Mouse (Mus musculus): ENCODE measurements around the gene Cdyl.

Gene Cdyl

GRCm38 (mm10) chr13:35659406-35659985, at the start of gene Cdyl:
Gene Cdyl (plus strand): TSS chr13:35659833.
- no peak for DNase-seq (ENCODE audit: low read depth, low spot score)

- DNase-seq (ENCODE audit: low read depth, low spot score) = no peak
Observed at GRCm38 (mm10) chr13:35610718-35611117, 48.9 kb upstream of the Cdyl start.

DNA sequence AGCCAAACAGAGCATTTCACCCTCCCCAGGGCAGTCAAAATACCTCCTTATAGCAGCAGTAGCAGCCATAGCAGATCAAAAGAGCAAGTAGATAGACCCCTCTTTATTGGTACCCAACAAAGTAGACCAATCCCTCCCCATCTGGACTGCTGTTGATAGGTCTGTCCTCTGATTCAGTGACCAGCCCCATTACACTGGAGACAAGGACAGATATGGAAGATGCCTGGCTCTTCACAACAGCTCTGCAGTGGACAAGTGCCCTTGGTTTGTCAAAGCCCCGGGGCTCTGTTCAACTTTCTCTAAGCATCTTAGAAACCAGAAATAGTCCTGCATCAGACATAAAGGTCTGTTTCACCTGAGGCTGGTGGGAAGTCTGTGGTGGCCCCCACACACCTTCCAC, 47.1 kb upstream of the Cdyl start:
- no peak for DNase-seq (ENCODE audit: low read depth, low spot score)

DNA sequence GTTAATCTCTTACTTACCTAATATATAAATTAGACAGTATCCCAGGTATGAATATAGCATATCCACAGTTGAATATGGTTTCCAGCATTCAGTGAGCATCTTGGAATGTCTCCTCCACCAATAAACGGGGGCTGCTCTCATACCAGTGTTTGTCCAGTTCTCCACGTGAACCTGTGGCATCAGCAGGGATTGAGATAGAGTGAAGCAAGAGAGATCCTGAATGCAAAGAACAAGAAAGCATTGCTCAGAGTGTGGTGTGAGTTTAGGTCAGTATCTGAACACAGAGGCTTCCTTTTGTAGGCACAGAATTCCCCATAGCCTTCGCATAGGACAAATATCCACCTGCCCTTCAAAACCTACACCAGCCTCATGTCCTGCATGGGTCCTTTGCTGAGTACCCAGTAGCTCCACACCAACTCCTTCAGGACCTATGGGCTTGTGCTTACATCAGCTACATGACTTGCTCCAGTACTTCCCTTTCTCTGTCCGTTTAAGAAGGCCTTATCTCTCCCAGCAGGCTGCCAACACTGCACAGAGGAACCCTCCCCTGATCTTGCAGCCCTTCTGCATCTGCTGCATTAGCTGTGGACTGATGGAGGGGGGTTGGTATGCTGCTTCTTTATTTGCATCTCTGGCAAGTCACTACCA, 44.7 kb upstream of the Cdyl start:
- no peak for DNase-seq (ENCODE audit: low read depth, low spot score)

- DNase-seq (ENCODE audit: low read depth, low spot score) = no peak
Observed at GRCm38 (mm10) chr13:35616524-35617099, 43.0 kb upstream of the Cdyl start.

DNA sequence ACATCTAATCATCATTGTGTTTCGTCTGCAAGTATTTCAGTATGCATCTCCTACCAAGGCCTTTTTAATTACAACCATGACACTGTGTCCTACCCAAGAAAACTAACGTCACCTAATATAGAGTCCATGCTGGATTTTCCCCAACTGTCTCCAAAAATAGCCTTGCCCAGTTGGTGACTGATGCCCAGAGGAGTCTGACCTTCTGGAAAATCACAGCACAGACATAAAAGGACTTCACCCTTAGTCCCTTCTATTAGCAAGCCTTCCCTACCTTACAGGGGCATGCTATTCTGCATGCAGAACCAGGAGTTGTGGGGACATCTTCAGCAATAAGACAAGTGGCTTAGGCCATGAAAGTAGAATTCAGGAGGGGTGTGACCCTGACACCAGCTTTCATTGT, 40.3 kb upstream of the Cdyl start:
- DNase-seq (ENCODE audit: low read depth, low spot score) = no peak

DNA sequence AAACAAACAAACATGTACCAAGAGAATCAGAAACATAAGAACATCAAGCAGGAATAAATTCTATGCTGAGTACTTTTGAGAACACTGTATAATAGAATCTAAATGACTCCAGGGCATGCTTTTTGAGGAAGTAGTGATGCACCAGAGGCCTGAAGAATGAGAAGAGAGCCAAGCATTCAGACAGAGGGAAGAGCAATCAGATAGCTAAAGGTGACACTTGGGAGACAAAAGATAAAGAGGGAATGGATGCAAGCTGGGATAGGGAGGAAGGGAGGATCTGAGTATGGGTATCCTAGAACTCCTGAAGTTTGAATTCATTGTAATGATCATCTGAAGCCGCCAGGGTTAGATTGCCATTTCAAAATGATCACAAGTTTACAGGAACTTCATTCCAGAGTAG, 38.9 kb upstream of the Cdyl start:
- DNase-seq (ENCODE audit: low read depth, low spot score) = no peak

DNA sequence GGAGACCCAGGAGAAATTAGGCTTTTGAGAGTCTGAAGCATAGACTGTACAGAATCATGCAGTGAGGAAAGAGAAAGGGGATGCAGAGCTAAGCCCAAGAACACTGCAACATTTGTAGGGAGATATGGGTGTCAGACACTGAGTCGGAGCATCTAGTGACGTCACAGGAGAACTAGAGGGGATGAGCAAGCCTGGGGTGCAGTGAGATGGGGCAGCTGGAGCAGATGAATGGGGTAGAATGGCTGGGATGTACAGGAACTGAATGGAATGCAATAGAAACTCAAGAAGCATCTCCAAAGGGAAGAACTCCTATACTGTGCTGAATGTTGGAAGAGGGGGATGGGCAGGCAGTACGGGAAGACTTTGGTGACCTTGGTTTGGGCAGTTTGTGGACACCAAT, 34.8 kb upstream of the Cdyl start:
- no peak for DNase-seq (ENCODE audit: low read depth, low spot score)

DNA sequence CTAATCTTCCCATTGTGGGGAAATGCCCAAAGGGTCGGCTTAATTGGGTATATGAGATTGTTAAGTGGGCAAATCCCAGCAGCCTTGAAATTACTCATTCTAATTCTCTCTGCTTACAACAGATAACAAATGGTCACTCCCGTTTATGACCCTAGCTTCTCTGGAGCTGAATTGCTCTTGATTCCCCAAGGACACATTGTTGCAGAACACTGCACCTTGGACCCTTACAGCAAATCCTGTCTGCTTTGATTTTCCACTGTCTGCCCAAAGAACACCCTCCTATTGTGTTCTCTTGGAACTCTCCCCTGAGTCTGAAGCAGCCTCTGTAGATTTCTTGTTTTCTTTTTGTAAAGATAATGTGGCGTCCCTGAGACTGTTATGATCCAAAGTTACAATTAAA, 34.1 kb upstream of the Cdyl start:
- no peak for DNase-seq (ENCODE audit: low read depth, low spot score)

DNA sequence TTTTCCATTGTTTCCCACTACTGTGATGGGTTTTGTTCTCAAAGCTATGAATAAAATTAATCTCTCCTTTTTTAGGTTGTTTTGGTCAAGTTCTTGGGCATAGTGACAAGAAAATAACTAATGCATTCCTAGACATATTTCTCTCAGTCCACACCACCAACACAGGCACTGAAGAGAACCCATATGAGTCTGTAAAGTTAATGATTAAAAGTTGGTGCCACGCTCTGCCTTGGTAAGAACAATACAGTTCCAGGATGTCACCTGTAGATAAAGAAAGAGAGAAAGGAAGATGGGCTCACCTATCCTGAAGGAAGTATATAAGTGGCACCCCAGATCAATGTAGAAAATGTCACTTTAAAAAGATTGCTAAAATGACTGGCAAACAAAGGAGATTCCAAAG, 32.3 kb upstream of the Cdyl start:
- no peak for DNase-seq (ENCODE audit: low read depth, low spot score)

DNA sequence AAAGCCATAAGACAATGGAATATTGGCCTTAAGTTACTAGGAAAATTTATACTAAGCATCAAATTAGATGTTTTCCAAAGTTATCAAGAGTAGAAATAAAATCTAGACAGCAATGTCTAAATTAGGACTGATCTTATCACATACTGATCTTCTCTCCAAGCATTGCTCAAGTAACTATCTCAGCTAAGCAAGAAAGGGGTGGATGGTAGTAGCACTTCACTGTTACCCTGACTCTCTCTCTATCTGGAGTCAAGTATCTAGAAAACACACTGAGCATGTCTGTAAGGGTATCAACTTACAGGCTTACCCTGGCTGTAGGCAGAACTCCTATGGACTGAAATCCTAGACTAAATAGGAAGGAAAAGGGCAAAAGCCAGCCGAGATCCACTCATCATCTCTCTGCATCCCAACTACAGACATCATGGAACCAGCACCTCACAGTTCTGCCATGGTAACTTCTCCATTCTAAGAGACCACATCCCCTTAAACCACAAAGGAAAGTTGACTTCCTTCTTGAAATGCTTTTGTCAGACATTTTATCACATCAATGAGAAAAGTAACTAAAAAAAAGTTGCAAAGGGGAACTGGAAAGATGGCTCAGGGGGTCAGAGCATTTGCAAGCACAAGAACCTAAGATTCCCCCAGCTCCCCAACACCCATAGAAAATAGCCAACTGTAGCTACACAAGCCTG, 12.4 kb upstream of the Cdyl start:
- no peak for DNase-seq (ENCODE audit: low read depth, low spot score)

- DNase-seq (ENCODE audit: low read depth, low spot score) = no peak
Observed at GRCm38 (mm10) chr13:35650284-35650872, 9.3 kb upstream of the Cdyl start.

GRCm38 (mm10) chr13:35652851-35653250, 6.8 kb upstream of the Cdyl start:
- DNase-seq (ENCODE audit: low read depth, low spot score) = no peak

- DNase-seq (ENCODE audit: low read depth, low spot score) = no peak
Observed at GRCm38 (mm10) chr13:35656853-35657252, 2.8 kb upstream of the Cdyl start.

DNA sequence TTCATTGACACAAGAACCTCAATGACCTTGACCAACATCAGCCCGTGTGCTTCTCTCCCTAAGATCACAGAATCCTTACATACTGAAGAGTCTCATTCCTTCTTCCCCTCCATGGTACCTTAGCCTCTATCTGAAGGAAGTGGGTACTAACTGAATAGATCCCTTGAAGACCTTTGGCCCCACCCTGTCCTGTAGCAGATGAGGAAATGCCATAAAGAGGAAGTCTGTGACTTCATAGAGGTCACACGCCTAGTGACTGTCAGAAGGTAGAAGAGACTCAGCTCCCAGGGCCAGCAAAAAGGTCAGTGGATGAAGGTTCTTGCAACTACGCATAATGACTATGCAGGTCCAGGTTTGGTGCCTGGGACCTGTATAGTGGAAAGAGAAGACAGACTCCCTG, 5.8 kb downstream of the Cdyl start:
- DNase-seq (ENCODE audit: low read depth, low spot score) = peak; percentile 21

DNA sequence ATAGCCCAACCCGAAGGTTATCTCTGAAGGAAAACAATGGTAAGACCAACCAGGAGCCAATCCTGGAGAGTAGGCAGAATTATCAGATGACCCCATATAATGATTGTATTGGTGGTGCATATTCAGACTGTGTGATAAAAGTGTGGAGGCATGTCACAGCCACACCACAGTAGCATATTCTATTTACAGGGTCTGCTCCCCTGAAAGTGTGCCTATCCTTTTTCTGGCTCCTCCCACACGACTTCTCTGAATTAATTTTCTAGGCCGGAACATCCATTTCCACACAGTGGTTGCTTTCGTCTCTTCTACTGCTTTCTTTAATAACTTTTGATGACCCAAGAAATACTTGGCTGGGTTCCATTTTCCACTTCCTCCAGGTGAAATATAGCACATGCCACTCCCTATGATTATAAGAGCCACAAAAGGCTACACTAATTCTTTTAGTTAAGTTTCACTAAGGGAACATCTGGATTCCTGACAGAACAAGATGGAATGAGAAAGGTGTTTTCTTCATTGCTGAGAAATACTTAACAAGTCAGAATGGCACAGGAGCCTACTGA, 10.4 kb downstream of the Cdyl start:
- peak; percentile 4 for DNase-seq (ENCODE audit: low read depth, low spot score)

DNA sequence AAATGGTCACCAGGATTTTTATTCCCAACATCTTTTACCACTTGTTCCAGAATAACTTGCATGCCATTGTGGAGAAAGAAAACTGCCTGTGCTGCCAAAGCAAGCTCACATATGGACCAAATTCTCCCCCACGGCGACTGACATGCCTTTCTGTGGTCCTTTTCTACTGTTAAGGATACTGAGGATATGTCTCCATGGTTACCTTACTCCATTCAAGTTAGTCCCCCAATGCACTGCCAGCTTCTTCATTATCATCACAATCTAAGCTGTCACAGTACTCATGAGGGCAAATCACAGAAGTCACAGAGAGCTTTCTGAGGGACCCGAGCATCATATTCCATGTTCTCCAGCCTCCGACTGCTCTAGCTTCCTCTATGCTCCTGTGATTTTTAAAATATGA, 11.2 kb downstream of the Cdyl start:
- DNase-seq (ENCODE audit: low read depth, low spot score) = no peak

- no peak for DNase-seq (ENCODE audit: low read depth, low spot score)
Observed at GRCm38 (mm10) chr13:35676921-35677320, 17.3 kb downstream of the Cdyl start.

DNA sequence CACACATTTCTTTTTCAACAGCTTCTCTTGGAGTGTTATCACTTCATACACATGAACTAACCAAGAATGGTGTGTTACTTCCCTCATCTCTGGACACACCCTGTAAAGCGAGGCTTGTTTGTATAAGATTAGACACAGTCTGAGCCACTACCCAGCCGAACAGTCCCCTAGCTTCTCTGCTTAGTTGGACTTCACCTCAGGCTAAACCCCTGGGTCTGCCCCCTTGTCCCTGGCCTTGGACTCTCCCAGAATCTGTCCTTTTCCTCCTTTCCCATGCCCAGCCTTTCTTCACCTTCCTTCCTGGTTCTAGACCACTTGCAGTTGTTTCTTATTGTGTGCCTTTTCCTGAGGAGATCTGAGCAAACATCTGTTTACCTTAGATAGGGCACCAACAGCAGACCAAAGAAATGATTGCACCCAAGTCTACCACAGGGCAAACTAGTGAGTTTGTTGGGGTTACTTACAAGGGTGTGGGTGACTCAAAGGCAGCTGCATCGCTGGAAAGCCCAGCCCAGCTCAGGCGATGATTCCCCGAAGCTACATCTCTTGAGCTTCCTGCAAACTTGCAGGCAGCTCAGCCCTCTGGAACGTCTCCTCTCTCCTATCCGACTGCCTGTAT, 17.9 kb downstream of the Cdyl start:
- no peak for DNase-seq (ENCODE audit: low read depth, low spot score)

- DNase-seq (ENCODE audit: low read depth, low spot score) = no peak
Observed at GRCm38 (mm10) chr13:35678691-35679090, 19.1 kb downstream of the Cdyl start.

- DNase-seq (ENCODE audit: low read depth, low spot score) = no peak
Observed at GRCm38 (mm10) chr13:35681361-35681760, 21.7 kb downstream of the Cdyl start.

DNA sequence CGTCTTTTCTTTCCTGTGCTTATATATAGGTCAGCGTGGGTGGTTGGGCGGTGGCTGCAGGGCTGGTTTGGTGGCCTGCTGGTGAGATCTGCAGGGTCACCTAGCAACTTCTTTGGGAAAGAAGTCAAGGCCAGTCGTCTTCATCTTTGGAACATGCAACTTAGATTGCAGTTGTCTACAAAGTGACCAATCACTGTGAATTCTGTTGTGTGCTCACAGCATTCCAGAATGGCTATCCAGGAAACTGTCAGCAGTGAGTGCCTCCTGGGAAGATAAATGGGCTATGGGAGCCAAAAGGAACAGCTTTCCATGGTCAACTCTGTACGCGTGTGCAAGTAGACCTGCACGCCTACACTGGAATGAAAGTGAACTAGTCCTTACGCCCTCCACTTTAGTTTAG, 26.6 kb downstream of the Cdyl start:
- DNase-seq (ENCODE audit: low read depth, low spot score) = no peak

Measured in A20 (cell line).